Mouse (Mus musculus) embryonic fibroblast, embryonic 13.5 days (primary cell): ENCODE data around the gene Prickle4.

Experiments used
- CTCF ChIP-seq: IDR thresholded peaks from 2 replicates; pipeline ENCODE4 v1.5.1; 2011; ENCODE audit warnings: mild to moderate bottlenecking, control low read depth, low read length, moderate library complexity, borderline replicate concordance; ENCODE audit not compliant: insufficient read depth
- POLR2A ChIP-seq: IDR thresholded peaks from 2 replicates; pipeline ENCODE4 v1.6.1; 2011; ENCODE audit warnings: low read depth, mild to moderate bottlenecking, control low read depth, low read length, moderate library complexity

DNA sequence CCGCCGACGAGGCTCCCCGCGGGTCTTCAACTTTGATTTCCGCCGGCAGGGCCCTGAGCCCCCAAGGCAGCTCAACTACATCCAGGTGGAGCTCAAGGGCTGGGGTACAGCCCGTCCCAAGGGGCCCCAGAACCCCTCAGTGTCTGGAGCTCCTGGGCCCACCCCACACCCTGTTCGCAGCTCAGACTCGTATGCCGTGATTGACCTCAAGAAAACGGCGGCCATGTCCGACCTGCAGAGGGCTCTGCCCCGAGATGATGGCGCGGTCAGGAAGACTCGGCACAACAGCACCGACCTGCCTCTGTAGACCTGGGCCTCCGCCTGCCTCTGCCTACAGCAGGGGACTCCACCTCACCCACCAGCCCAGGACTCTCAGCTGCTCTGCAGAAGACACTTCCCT is 9.0 kb upstream of the Prickle4 start:
- TF ChIP-seq CTCF (no peak), POLR2A (no peak)
